Mouse (Mus musculus) gastrocnemius, adult 2 months (tissue): Measurements from ENCODE around the gene Tsfm. TPM values are rescaled to one million over a fixed set of nuclear protein-coding genes. Genes with fewer than 3 reads are reported as not detected.

ENCODE experiments used
- DNase-seq: peaks from one replicate; pipeline ENCODE4 v3.0.0; 2022
- H3K27ac ChIP-seq: fragments of 200-600 bp; 2 replicates; pipeline ENCODE4 v1.8.1; 2022; ENCODE audit warnings: mild to moderate bottlenecking
- H3K4me3 ChIP-seq: fragments of 200-600 bp; 2 replicates; pipeline ENCODE4 v1.8.1; 2022; ENCODE audit warnings: mild to moderate bottlenecking, moderate library complexity
- CTCF ChIP-seq: fragments of 200-600 bp; IDR thresholded peaks from 2 replicates; pipeline ENCODE4 v1.8.1; 2022; ENCODE audit warnings: antibody characterized with exemption, mild to moderate bottlenecking, moderate library complexity
- intact Hi-C: fragments of 180-260 bp; cut with DNase I; formaldehyde crosslinking; loops from one replicate; pipeline ENCODE4 v1.15.1; 2025
- total RNA-seq, 2 experiments: library from RNA; stranded (reverse); gene quantifications; 2 replicates each; pipeline ENCODE4 v1.2.3; 2021

Gene Tsfm
- total RNA-seq, 2 experiments from 2014 or later, result 15.0 to 28.8 TPM

DNA sequence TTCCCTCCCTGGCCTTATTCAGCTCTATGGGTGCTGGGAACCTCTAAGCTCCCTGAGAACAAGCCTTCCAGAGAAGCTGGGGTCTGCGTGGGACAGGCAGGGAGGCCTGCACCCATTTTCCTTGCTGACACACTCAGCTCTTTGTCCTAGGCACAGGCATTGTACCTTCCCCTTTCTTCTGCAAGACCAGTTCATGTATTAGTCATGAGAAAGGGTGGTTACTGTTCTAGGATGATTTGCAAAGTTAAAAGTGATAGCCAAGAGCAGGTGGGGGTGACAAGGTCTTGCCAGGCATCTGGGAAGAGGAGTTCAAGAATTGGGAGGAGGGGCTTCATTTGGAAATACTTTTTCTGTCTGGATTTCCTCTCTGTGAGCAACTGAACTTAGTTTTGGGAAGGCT, 28.6 kb downstream of the Tsfm start:
- no peak for DNase-seq
- intact Hi-C loops, result no loop called here
- Histone ChIP-seq H3K27ac (no peak overlapping the region), H3K4me3 (no peak overlapping the region)
- no peak for TF ChIP-seq CTCF

DNA sequence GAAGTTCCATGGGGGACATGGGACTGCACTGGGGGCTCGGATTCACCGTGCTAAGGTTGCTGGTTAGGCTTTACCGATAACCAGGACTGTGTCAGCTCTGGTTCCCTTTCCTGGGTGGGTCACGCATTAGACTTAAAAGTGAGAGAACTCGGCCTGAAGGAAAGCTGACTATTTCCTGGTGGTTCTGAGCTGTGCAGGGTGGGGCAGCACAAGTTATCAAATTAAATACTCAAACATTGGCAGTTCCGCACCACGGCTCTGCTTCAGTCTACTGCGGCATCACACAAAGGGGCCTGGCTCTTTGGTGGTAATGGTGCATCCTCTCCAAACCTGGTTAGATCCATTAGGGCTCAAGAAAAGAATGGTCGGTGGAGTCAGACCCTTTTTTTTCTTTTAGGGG, 29.3 kb downstream of the Tsfm start:
- DNase-seq, result no peak
- intact Hi-C loops, result no loop called here
- no peak for TF ChIP-seq CTCF
- no peak overlapping the region for H3K27ac ChIP-seq
- no peak overlapping the region for H3K4me3 ChIP-seq

DNA sequence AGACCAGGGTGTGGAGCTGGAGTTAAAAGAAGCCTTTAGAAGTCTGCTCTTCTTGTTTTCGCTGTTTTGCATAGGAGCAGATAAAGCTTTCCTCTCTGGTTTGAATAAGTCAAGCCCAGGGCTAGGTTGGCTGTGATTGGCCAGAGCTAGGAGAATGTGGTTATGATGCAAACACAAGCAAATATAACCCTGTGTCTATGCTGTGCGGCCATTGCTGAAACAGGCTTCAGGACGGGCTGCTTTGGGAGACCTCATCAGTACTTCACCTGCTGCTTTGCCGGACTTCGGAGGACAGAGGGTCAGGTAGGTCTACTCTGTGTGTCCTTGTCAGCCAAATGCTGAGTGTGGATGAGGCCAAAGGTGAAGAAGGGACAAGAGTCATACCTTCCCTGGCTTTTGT, 30.1 kb downstream of the Tsfm start, which contains the start of gene Avil:
TSS of gene Avil (plus strand) at position 181 of the 400 bp plus-strand sequence.
- H3K27ac ChIP-seq, result no peak within 1 kb of the TSS
- DNase-seq, result no peak
- no peak within 1 kb of the TSS for H3K4me3 ChIP-seq
- TF ChIP-seq CTCF, result no peak
- intact Hi-C loops, result no loop called here

- Histone ChIP-seq H3K4me3 (no peak overlapping the region), H3K27ac (0 out of 2 replicates have a peak overlapping the region, but pooled peaks have one; percentile 35)
- intact Hi-C loops, result no loop called here
- peak; percentile 55 for DNase-seq
- TF ChIP-seq CTCF, result no peak
These were observed 33.1 kb downstream of the Tsfm start for GRCm38 (mm10) chr10:126997340-126998113.

DNA sequence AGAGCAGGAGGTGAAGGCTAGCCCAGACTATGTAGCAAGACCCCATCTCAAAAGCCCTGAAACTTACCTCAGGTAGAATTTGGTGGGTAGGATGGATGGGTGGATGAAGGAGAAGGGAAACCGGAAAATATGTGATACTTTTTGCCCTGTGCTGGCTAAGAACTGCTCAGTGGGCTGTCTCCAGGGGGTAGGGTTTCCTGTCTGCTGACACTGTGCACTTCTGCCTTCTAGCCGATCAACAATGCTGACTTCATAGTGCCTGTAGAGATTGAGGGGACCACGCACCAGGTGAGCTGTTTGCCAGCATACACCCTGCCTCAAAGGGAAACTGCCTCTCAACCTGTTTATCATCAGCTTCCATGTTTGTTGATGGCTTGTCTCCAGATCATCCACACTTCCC, 37.0 kb downstream of the Tsfm start:
- intact Hi-C loops, result no loop called here
- TF ChIP-seq CTCF, result no peak
- H3K4me3 ChIP-seq, result no peak overlapping the region
- no peak overlapping the region for H3K27ac ChIP-seq
- no peak for DNase-seq

GRCm38 (mm10) chr10:126991676-126992075, 39.0 kb downstream of the Tsfm start:
- no peak for TF ChIP-seq CTCF
- intact Hi-C loops, result no loop called here
- peak overlapping the region; percentile 58 for H3K4me3 ChIP-seq
- H3K27ac ChIP-seq, result peak overlapping the region; percentile 100
- DNase-seq, result no peak

GRCm38 (mm10) chr10:126990313-126991056, 40.2 kb downstream of the Tsfm start:
- peak; percentile 93 for TF ChIP-seq CTCF
- peak; percentile 92 for DNase-seq
- peak overlapping the region; percentile 58 for H3K4me3 ChIP-seq
- intact Hi-C loops, result loop anchor here (1.0 kb wide), 1 partner anchor 71 kb away; no protein-coding TSS in a partner anchor
- peak overlapping the region; percentile 100 for H3K27ac ChIP-seq

DNA sequence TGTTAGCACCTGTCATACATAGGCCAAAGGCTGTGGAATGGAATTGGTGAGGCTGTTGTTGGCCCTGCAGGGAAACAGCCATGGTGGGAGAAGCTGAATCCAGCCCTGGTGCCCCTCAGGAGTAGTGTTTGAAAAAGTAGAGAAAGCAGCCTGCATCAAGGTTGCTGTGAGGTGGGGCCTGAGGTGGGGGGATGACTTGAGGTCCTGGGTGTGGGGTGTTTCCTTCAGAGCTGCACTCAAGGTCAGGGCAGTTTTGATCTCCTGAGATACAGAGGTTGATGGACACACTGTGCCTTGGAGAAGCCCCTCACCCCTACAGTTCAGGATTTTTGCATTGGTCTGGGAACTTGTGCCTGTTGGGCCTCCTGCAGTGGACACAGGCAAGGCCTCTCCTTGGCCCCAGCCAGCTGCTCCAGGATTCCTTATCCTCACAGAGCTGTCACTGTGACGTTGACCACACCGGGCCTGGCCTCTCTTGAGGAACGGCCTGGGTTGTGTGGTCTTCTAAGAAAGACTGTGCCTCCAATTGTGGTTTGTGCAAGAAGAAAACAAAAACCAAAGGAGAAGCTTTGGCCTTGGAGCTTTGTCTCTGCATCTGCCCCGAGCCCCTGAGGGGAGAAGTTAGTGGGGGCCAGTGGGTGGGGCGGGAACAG, 42.0 kb downstream of the Tsfm start:
- TF ChIP-seq CTCF, result no peak
- peak overlapping the region; percentile 84 for H3K4me3 ChIP-seq
- intact Hi-C loops, result no loop called here
- peak overlapping the region; percentile 100 for H3K27ac ChIP-seq
- DNase-seq, result no peak

GRCm38 (mm10) chr10:126987183-126988118, 43.2 kb downstream of the Tsfm start:
- H3K4me3 ChIP-seq, result peak overlapping the region; percentile 84
- intact Hi-C loops, result loop anchor here (2.0 kb wide), 2 partner anchors 43 to 59 kb away; partner anchors contain the start of gene Tsfm
- no peak for DNase-seq
- TF ChIP-seq CTCF, result no peak
- H3K27ac ChIP-seq, result peak overlapping the region; percentile 100

DNA sequence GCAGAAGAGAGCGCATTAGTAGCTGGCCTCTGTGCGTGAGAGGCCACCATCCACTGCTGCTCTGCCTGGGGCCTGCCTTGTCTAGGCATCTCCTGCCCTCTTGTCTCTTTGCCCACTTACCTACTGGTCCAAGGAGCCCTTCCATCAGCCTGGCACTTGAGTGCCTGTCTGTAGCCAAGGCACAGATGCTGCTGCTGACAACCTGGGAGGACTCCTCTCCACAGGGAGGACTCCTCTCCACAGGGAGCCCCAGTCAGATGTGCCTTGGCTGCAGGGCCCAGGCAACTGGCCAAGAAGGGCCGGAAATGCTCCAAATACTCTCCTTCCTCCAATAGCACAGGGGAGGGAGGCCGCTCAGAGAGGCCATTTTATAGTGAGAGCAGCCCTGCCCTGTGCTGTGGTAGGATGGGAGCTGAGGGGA, 44.1 kb downstream of the Tsfm start:
- no peak for TF ChIP-seq CTCF
- intact Hi-C loops, result loop anchor here (2.0 kb wide), 2 partner anchors 44 to 58 kb away; partner anchors contain the start of gene Tsfm
- DNase-seq, result peak; percentile 94
- Histone ChIP-seq H3K4me3 (peak overlapping the region; percentile 84), H3K27ac (peak overlapping the region; percentile 100)

- peak overlapping the region; percentile 100 for H3K27ac ChIP-seq
- H3K4me3 ChIP-seq, result peak overlapping the region; percentile 84
- DNase-seq, result no peak
- no peak for TF ChIP-seq CTCF
- intact Hi-C loops, result no loop called here
These were observed 45.1 kb downstream of the Tsfm start for GRCm38 (mm10) chr10:126985579-126985978.

DNA sequence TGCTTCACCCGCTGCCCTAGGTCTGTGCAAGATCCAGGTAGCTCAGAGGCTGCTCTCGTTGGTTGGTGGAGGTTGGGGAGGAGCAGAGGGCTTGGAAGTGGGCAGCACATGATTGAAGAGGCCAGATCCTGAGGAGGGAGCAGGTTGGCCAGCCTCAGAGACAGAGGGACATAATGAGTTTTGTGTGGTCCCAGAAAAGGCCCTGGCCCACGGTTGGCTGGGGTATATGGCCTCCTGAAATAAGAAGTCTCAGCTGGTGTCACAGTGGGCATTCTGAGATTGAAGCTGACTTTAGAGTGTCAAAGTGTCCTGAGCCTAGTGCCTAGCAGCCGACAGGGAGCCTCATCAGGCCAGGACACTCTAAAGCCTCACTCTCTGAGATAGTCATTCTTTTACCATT, 45.5 kb downstream of the Tsfm start:
- no peak for DNase-seq
- peak overlapping the region; percentile 84 for H3K4me3 ChIP-seq
- peak overlapping the region; percentile 100 for H3K27ac ChIP-seq
- intact Hi-C loops, result no loop called here
- no peak for TF ChIP-seq CTCF
